Mouse (Mus musculus) forebrain, embryonic 16.5 days (tissue): ENCODE results near the gene Cma2. TPM values are rescaled to one million over a fixed set of nuclear protein-coding genes. Genes with fewer than 3 reads are reported as not detected.
"Not testable (repeated sequence)": the region's sequence is repeated elsewhere in the genome, so short reads cannot be mapped to it uniquely, and the experiment has no call there.

Experiments used
- ATAC-seq: fragments of 200-750 bp; cut with Nextera tagmentation; 2 replicates; pipeline ENCODE4 v1.8.0; 2017; ENCODE audit warnings: mild to moderate bottlenecking, moderate library complexity
- H3K27ac ChIP-seq: fragments of 300-500 bp; sonication (generic); 2 replicates; pipeline ENCODE4 v1.5.1; 2014; ENCODE audit warnings: low read length, control low read depth
- H3K27me3 ChIP-seq: fragments of 300-500 bp; sonication (generic); replicated peaks from 2 replicates; pipeline ENCODE4 v1.6.1; 2014; ENCODE audit warnings: low read length; ENCODE audit not compliant: control insufficient read depth, insufficient read depth
- H3K36me3 ChIP-seq: fragments of 300-500 bp; sonication (generic); 2 replicates; pipeline ENCODE4 v1.6.1; 2014; ENCODE audit not compliant: control insufficient read depth, insufficient read depth
- H3K4me1 ChIP-seq: fragments of 300-500 bp; sonication (generic); replicated peaks from 2 replicates; pipeline ENCODE4 v1.6.1; 2014; ENCODE audit warnings: low read length; ENCODE audit not compliant: control insufficient read depth, insufficient read depth
- H3K4me2 ChIP-seq: fragments of 300-500 bp; sonication (generic); 2 replicates; pipeline ENCODE4 v1.6.1; 2014; ENCODE audit warnings: mild to moderate bottlenecking, low read length, control low read depth
- H3K4me3 ChIP-seq: fragments of 300-500 bp; sonication (generic); replicated peaks from 2 replicates; pipeline ENCODE4 v1.5.1; 2014; ENCODE audit warnings: mild to moderate bottlenecking, low read length, control low read depth
- H3K9ac ChIP-seq: fragments of 300-500 bp; sonication (generic); replicated peaks from 2 replicates; pipeline ENCODE4 v1.6.1; 2014; ENCODE audit warnings: low read depth, low read length, control low read depth
- H3K9me3 ChIP-seq: fragments of 300-500 bp; sonication (generic); 2 replicates; pipeline ENCODE4 v1.6.1; 2016; ENCODE audit warnings: low read length; ENCODE audit not compliant: control insufficient read depth
- WGBS: fragments of 180-500 bp; shearing (Covaris S2); extraction: QIAGEN DNeasy Blood & Tissue Kit; methylation state at CpG from one replicate; pipeline ENCODE4 v1.1.7; 2014; 5-methylcytosine and 5-hydroxymethylcytosine counted together
- polyA plus RNA-seq: library from polyadenylated mRNA; unstranded; fragments of >200 nt; fragmentation: Nextera tagmentation; extraction: Ambion mirVana; gene quantifications from 2 replicates; pipeline ENCODE4 v1.2.1, GENCODE M21; 2015

Gene Cma2
- polyA plus RNA-seq, 1 experiment from 2014 or later, result not detected

DNA sequence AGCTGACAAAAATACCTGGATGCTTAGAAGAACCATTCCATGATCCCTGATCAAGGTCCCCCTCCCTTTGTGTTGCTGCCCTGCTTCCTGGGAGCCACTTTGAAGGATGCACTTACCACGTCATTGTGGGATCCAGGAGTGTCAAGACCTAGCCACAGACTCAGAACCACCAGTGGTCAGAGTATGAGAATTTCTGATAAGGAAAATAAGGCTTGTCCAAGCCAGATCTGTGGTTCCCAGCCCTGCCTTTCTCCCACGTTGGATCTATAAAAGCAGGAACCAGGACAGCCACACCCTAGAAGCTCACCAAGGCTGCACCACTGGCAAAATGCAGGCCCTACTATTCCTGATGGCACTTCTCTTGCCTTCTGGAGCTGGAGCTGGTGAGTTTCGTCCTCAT is 66.9 kb downstream of the Cma2 start, which contains the start of gene Mcpt1:
Mcpt1 (plus strand) TSS at position 301 of the 400 bp plus-strand sequence.
- not testable (repeated sequence) for H3K4me3 ChIP-seq, H3K27ac ChIP-seq, H3K36me3 ChIP-seq, H3K4me1 ChIP-seq, ATAC-seq, H3K9ac ChIP-seq, H3K9me3 ChIP-seq, H3K27me3 ChIP-seq, H3K4me2 ChIP-seq
- WGBS, result 83% methylated on average over 3 of the region's 3 CpGs

DNA sequence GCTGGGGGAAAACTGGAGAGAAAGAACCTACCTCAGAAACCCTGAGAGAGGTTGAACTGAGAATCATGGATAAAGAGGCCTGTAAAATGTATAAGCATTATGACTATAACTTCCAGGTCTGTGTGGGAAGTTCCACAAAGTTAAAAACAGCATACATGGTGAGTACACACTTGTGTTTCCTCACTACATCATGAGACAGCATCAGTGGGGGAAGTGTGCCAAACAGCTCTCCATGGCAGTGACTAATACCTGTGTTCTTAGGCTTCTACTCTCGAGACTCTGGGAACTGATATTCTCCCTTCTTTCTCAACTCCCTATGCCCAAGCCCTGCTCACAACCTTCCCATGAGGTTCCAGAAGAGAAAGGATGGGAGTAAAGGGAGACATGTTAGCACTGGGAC is 68.7 kb downstream of the Cma2 start:
- H3K27ac ChIP-seq, result no peak overlapping the region

DNA sequence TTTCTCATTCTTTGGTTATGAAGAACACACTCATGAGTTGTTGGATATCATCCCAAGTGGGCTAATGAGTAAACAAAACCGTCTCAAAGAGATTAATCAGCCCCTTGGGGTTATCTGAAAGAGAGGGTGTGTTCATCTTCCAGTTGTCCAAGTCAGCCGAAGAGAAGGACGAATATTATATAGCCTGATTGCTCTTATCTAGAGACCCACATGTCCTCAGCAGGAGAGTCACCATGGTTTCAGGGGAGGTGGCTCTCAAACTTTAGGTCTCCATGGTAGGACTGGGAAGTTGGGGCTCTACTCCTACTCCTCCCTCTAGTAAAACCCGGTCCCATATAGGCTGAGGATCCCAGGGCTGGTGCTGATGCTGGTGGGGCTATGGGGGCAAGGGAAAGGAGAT is 70.5 kb downstream of the Cma2 start:
- 84% methylated on average over 3 of the region's 4 CpGs for WGBS
- ATAC-seq, H3K27me3 ChIP-seq, H3K9me3 ChIP-seq, H3K4me1 ChIP-seq, H3K4me3 ChIP-seq, H3K4me2 ChIP-seq, H3K36me3 ChIP-seq, H3K27ac ChIP-seq, H3K9ac ChIP-seq: not testable (repeated sequence)

More for the DNA sequence above, 68.7 kb downstream of the Cma2 start:
- Histone ChIP-seq H3K9ac (no peak overlapping the region), H3K4me1 (no peaks in the 10 kb centered on the region), H3K27me3 (no peaks in the 10 kb centered on the region), H3K4me3 (no peak overlapping the region), H3K4me2 (no peak overlapping the region), H3K36me3 (no peaks in the 10 kb centered on the region), H3K9me3 (no peaks in the 10 kb centered on the region)
- 81% methylated on average over 1 of the region's 1 CpGs for WGBS
- no peak for ATAC-seq

Other genes starting within 250 kb of the Cma2 start
- 0.26 and 0.28 TPM in 2 replicates for gene Tgm1, start 237.1 kb upstream of the Cma2 start, polyA plus RNA-seq
- gene Rabggta, start 228.7 kb upstream of the Cma2 start, polyA plus RNA-seq, result 52.6 and 53.3 TPM in 2 replicates
- gene Dhrs1, start 205.3 kb upstream of the Cma2 start, polyA plus RNA-seq, result 81.9 and 83.5 TPM in 2 replicates
- gene Nop9, start 205.3 kb upstream of the Cma2 start, polyA plus RNA-seq, result 36.4 and 46.0 TPM in 2 replicates
- 0.21 TPM in 1 of 2 replicates, not detected in the other for gene Cideb, start 192.5 kb upstream of the Cma2 start, polyA plus RNA-seq
- gene Ltb4r2, start 189.6 kb upstream of the Cma2 start, polyA plus RNA-seq, result 0.21 and 0.38 TPM in 2 replicates
- 0.24 and 0.25 TPM in 2 replicates for gene Ltb4r1, start 185.0 kb upstream of the Cma2 start, polyA plus RNA-seq
- gene Adcy4, start 166.9 kb upstream of the Cma2 start, polyA plus RNA-seq, result 3.2 and 3.7 TPM in 2 replicates
- 2.7 and 3.2 TPM in 2 replicates for gene Ripk3, start 162.1 kb upstream of the Cma2 start, polyA plus RNA-seq
- gene Nfatc4, start 127.8 kb upstream of the Cma2 start, polyA plus RNA-seq, result 11.7 and 12.3 TPM in 2 replicates
- gene Nynrin, start 97.0 kb upstream of the Cma2 start, polyA plus RNA-seq, result 11.3 and 13.2 TPM in 2 replicates
- gene Cbln3, start 66.6 kb upstream of the Cma2 start, polyA plus RNA-seq, result 0.14 and 0.21 TPM in 2 replicates
- gene Khnyn, start 66.0 kb upstream of the Cma2 start, polyA plus RNA-seq, result 10.3 and 11.1 TPM in 2 replicates
- gene Sdr39u1, start 50.7 kb upstream of the Cma2 start, polyA plus RNA-seq, result 102 and 128 TPM in 2 replicates
- gene Cma1, start 6.3 kb upstream of the Cma2 start, polyA plus RNA-seq, result 0.27 and 0.61 TPM in 2 replicates
- not detected in 2 replicates for gene Mcpt1, start 67.0 kb downstream of the Cma2 start, polyA plus RNA-seq
- gene Mcpt9, start 79.5 kb downstream of the Cma2 start, polyA plus RNA-seq, result not detected in 2 replicates
- not detected in 2 replicates for gene Mcpt2, start 91.1 kb downstream of the Cma2 start, polyA plus RNA-seq
- gene Mcpt4, start 111.3 kb downstream of the Cma2 start, polyA plus RNA-seq, result not detected in 2 replicates
- gene Mcpt8, start 134.3 kb downstream of the Cma2 start, polyA plus RNA-seq, result not detected in 2 replicates
- gene Ctsg, start 151.6 kb downstream of the Cma2 start, polyA plus RNA-seq, result not detected in 2 replicates
- gene Gzme, start 169.6 kb downstream of the Cma2 start, polyA plus RNA-seq, result not detected in 2 replicates
- not detected in 2 replicates for gene Gzmd, start 181.6 kb downstream of the Cma2 start, polyA plus RNA-seq
- gene Gzmg, start 208.6 kb downstream of the Cma2 start, polyA plus RNA-seq, result not detected in 2 replicates
- not detected in 2 replicates for gene Gzmn, start 223.6 kb downstream of the Cma2 start, polyA plus RNA-seq